Mouse (Mus musculus) olfactory bulb, adult 2 months (tissue): ENCODE measurements around the gene Suclg2.

Experiments used
- CTCF ChIP-seq: fragments of 200-500 bp; IDR thresholded peaks from 2 replicates; pipeline ENCODE4 v1.5.1; 2012; ENCODE audit warnings: low read depth, mild to moderate bottlenecking, low read length, moderate library complexity; ENCODE audit not compliant: insufficient read depth
- POLR2A ChIP-seq: fragments of 200-500 bp; IDR thresholded peaks from 2 replicates; pipeline ENCODE4 v1.6.1; 2012; ENCODE audit warnings: mild to moderate bottlenecking, low read depth, low read length, moderate library complexity; ENCODE audit not compliant: insufficient read depth

DNA sequence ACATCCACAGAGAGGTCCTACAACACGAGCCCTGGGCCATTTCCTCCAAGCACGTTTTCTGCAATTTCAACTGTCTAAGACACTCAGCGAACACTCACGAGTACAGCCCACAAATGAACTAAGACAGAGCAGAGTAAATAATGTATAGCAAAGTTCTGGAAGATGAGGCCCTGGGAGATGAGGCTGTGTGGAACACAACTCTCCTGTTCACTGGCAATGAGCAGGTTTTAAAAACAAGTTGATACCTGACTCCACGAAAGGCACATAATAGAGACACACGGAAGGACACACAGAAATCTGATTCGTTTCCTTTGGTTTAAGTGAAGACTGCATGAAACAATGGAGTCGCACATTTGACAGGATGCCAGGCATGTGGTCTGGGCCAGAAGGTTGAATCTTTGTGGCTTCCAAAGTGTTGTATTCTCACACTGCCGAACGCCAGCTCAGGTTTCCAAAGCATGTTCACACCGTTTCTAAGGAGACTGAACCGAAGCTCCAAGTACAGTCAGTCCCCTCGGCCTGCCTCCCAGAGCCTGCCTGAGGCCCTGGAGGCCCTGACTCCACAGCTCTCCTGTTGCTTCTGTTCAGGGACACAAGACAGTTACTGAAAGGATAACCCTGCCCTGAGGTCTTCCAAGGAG is 68.4 kb downstream of the Suclg2 start:
- TF ChIP-seq CTCF (no peak), POLR2A (no peak)
